Mouse (Mus musculus) urinary bladder, postnatal 36 days (tissue): ENCODE results near the gene Drc7.

Experiments used
- DNase-seq, 2 experiments: peaks; one replicate each; pipeline ENCODE4 v3.0.0; 2022; ENCODE audit warnings: low spot score in 2 of 2, mixed read lengths in 1 of 2

Drc7 gene

DNA sequence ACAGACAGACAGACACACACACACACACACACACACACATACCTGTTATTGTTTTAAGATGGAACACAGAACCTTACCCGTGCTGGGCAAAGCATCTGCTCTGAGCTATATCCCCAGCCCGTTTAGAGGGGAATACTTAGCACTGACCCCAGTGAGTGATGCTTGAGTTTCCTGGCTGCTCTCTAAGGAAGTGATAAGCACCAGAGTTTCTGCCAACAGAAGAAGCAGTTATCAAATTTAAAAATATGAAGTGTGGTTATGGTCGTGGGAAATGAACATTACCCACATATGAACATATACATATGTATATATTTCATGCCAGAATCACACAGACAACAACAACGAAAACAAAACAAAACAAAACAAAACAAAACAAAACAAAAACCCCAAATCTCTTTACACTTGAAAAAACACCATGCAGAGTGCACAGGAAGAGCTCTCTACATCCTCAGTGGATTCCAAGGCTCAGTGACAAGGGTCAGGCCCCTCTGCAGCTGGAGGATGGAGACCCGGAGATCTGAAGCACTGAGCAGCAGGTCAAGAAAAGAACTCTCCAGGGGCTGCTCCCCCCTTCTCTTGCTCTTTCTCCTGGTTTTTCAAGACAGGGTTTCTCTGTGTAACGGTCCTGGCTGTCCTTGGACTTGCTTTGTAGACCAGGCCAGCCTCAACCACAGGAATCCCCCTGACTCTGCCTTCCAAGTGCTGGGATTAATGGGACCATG lies 5.1 kb downstream of the Drc7 start:
- no peak for DNase-seq

DNA sequence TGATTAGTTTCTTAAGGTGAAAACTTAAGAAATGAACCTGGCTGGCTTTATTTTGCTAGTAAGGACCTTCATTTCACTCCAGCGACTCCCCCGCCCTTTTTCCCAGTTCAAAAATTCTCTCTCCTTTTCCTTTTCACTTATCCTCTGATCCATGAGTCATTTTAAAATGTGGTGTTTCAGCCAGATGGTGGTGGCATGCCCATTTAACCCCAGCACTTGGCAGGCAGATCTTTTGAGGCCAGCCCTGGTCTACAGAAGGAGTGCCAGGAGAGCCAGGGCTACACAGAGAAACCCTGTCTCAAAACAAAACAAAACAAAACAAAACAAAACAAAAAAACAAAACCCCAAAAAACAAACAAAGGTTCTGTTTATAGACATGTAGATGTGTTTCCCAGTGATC lies 9.6 kb downstream of the Drc7 start:
- DNase-seq, result no peak

DNA sequence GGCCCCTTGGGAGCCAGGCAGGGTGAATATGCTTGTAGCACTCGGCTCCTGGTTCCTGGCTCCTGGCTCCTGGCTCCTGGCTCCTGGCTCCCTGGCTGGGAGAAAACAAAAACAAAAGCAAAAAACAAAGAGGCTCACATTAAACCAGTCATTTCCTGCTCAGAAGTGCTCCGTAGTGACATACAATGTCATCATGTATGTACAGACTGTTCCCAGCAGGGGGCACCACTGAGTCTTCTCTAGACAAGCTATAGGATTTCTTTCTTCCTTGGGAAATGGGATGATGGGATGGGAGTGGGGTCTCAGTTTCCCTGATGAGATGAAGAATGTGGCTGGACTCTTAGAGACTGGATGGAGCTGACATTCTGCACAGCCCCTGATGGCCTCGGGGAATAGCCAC lies 12.7 kb downstream of the Drc7 start:
- peak in 1 of 2 experiments; percentile 35 for DNase-seq

- no peak for DNase-seq
Observed at GRCm38 (mm10) chr8:95075504-95075903, 20.6 kb downstream of the Drc7 start.

- DNase-seq, result no peak
Observed at GRCm38 (mm10) chr8:95076151-95076550, 21.2 kb downstream of the Drc7 start.

DNA sequence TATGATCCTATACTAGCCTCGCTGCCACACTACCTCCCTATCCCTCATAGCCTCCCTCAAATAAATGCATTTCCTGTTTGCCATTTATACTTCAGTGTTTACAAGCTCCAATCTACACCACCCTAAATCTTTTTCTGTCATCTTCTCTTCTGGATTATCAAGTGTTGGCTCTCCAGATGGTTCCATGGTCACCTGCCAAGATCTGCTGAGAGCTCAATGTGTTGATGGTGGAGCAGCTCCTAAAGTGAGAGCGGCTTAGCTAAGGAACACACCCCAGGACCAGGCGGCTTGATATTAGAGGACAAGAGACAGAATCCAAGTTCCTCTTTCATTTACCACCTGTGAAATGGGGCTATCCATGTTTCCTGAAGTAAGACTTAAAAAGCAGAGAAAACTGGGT lies 23.2 kb downstream of the Drc7 start:
- DNase-seq, result no peak

DNA sequence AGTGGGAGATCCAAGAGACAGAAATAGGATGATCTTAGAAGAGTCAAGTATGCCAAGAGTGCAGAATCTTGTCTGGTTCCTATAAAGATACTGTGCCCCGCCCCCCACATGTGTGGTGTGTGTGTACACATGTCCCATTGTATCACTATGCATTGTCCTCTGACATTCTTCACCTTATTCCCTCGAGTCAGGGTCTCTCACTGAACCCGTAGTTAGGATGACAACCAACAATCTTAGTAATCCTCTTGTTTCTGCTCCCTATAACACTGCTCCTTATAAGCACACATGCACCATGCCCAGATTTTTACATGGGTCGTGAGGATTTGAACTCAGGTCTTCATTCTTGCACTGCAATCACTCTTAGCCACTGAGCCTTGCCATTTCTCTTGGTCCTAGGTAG lies 24.4 kb downstream of the Drc7 start:
- no peak for DNase-seq

DNA sequence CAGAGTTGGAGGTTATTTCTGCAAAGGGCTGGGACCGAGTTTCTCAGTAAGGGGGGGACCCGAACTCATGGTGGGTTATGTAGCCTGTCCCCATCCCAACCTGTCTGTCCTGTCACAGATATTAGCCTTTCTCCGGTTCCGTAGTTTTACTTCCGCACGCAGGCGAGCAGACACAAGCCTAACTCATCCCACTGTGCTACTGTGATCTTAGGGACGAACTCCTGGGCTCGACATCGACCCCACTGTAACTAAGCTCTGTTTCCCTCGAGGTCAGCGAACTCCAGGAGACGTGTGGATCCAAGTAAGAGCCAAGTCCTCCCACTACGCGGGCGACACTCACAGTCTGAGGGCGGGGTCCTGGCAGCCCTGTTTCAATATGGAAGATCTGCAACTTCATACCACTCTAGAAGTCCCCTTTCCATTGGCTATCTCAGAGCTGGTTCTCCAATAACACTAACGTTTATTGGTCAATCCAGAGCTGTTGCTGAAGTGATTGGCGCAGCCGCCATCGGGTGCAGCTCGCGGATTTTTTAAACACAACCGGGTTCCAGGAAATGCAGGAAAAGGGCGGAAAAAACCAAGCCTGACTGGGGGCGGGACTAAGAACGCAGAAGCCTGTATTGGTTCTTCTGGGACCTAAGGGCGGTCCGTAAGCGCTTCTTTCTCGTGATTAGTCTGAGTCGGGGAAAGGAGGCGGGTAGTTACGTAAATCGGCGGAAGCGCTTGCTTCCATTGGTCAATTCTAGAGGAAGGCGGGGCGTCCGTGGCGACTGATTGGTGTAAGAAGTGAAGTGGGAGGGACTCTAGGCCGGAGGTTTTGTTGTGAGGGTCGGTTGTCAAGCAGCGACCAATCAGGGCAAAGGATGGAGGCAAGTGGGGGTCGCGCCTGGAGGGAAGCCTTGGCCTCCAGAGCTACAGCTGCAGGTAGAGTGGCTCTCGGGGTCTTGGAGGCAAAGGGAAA lies 25.8 kb downstream of the Drc7 start, which contains the start of gene Katnb1:
Gene Katnb1 (plus strand): TSS at position 806 of the 961 bp plus-strand sequence.
- DNase-seq, result peak; percentile 94 to 98

DNA sequence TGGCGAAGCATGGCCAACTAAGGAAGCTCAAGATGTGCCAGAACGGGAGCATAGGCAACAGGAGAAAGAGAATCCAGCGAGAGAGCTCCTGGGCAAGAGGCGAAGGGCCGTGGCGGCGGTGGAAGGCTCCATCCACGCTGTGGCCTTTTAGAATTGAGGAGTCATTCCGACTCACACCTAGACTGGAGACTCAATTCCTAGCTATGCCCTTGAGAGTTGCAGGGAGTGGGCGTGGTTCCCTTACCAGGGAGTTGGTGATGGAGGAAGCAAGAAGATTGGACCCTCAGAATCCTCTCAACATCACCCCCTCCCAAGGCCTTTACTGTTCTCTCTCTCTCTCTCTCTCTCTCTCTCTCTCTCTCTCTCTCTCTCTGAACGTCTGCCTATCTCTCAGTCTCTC lies 26.7 kb downstream of the Drc7 start:
- DNase-seq, result no peak

GRCm38 (mm10) chr8:95084261-95084660 lies 29.4 kb downstream of the Drc7 start:
- DNase-seq, result no peak

DNA sequence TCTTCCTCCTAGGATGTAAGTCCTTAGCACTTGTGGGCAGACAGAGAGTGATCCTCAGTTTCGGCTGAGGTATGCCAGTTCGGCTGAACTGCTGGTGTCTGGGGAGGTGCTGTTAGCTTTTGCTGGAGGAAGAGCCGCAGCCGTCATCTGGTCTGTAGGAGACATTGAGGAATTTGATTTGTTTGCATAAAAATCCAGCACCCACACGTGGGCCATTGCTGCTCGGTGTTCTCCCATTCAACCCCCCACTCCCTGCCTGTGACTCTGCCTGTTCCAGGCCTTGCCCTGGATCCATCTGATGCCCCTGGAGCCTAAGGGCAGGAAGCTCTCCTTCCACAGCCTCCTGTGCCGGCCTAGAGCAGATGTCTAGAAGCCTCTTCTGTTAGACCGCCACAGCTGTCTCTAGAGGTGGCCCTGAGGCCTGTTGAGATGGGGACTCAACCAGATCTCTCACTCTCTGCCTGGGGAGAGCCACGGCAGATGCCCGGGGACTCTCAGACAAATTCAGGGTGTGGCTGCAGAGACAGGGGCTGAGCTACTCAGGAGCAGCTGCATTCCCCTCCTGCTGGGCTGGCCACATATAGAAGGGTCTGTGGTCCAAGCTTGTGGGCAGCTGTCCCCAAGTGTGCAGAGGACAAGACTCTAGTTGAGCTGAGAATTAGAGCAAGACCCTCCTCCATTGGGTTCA lies 30.0 kb downstream of the Drc7 start:
- DNase-seq, result no peak

GRCm38 (mm10) chr8:95085432-95086141 lies 30.7 kb downstream of the Drc7 start:
- no peak for DNase-seq

DNA sequence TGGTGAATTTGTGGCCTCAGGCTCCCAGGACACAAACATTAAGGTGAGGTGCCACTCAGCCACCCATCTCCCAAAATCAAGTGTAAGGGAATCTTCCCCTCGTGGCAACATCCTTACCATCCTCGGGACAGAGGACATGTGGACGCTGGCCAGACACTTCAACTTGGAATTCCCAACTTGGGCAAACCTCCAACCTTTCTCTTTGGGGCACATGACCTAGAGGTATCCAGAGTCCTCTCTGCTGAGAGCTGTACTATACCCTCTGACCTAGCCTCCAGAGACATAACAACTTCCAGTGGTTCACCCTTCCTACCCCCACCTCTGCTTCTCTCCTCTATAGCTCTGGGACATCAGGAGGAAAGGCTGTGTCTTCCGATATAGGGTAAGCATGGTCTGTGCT lies 38.7 kb downstream of the Drc7 start:
- no peak for DNase-seq

DNA sequence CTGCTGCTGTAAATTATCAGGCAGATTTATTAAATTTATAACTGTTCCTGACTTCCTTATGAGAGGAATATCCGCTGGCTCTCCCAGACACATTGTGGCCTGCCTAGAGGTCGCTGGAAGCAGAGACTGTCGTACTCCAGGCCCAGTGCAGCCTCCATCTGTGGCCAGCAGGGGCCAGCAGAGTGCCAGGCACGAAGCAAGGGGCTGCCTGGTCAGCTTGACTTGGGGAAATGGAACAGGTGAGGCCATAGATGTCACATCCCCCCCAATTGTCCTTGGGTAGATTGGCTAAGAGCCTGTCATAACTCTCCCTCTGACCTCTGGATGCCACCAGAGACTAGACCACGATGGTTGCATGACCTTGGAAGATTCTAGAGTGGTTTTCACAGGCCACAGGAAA lies 44.1 kb downstream of the Drc7 start:
- peak; percentile 55 to 65 for DNase-seq

DNA sequence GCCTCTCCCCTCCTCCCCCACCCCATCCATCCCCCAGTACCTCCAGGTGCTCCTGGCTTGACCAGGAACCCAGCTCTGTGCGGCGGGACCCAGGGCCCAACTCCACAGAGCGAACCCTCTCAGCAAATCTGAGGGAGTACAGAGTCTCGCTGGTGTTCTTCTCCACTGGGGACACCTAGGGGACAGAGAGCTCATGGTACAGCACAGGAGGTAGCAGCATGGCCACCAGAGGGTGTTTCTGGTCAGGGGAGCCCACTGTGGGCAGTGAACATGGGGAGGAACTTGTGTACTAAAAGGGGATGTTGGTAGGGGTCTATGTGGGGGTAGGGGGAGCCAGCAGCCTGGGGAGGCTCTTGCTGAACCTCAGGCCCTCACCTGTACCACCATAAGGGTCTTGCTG lies 47.1 kb downstream of the Drc7 start:
- no peak for DNase-seq

GRCm38 (mm10) chr8:95107306-95107705 lies 52.4 kb downstream of the Drc7 start:
- no peak for DNase-seq

DNA sequence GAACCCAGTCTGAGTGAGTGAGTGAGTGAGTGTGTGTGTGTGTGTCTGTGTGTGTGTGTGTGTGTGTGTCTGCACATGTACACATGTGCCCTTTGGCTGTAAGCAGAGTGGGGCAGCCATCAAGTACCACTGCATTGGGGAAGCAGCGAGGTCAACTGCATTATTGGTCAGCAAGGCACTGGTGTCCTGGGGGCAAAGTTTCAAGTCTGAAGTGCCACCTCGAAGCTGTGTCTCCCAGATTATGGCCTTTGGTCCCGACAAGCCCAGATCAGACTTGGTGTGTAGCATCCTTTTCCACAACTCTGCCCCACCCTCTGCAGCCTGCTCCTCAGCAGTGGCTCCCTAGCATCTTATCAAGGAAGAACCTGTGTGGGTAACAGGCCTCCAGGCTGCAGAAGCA lies 57.7 kb downstream of the Drc7 start:
- DNase-seq, result no peak

GRCm38 (mm10) chr8:95113108-95113507 lies 58.2 kb downstream of the Drc7 start:
- DNase-seq, result no peak

- DNase-seq, result no peak
Observed at GRCm38 (mm10) chr8:95113750-95114149, 58.8 kb downstream of the Drc7 start.

- DNase-seq, result no peak
Observed at GRCm38 (mm10) chr8:95123455-95123854, 68.6 kb downstream of the Drc7 start.

- DNase-seq, result no peak
Observed at GRCm38 (mm10) chr8:95126497-95126896, 71.6 kb downstream of the Drc7 start.

DNA sequence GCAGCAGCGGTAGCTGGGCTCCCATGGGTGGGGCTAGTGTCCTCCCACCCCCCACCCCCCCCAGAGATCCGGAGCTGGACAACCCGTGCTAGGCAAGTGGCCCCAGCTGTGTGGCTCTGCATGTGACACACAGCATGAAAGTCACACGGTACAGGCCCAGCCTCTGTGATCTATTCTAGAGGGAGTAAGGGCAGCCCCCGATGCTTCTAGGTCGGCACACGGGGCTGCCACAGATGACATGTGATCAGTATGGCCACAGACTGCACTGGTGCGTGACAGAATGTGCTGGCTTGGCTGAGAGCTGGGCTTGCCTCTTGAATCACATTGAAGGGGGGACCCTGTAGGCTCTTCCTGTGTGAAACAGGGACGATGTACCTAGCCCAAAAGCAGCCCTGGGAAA lies 72.8 kb downstream of the Drc7 start:
- no peak for DNase-seq
